Mouse (Mus musculus) NIH3T3 (cell line): ENCODE results near the gene Cckbr.

Source experiments
- DNase-seq: peaks from one replicate; pipeline ENCODE4 v3.0.0-alpha.2; 2012; ENCODE audit warnings: low read depth

Gene Cckbr

DNA sequence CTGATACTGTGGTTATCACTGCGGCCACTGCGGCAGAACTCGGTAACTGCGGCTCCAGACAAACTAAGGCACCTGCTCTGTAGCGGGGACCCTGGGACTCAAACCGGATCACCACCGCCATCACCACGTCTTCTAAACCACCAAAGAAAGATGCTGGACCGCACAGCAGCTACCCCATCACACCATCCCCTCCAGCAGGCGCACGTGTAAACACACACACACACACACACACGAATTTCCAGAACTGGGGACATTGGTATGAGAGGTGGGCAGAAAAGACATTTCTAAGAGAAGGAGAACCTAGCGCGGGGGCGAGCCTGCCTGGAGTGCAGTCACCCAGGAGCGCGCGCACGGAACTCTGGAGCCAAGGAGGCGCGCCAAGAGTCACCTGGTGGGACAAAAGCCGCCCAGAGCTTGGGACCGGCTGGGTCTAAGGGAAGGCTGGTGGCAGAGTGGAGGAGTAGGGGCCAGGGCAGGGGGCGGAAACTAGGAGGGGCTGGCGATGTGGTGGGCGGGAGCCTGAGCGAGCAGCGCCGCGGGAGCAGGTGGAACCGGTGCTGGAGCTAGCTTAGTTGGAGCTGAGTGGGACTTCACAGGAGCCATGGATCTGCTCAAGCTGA lies at the start of gene Cckbr:
Cckbr (plus strand) TSS at position 308 of the 620 bp plus-strand sequence.
- DNase-seq: no peak

DNA sequence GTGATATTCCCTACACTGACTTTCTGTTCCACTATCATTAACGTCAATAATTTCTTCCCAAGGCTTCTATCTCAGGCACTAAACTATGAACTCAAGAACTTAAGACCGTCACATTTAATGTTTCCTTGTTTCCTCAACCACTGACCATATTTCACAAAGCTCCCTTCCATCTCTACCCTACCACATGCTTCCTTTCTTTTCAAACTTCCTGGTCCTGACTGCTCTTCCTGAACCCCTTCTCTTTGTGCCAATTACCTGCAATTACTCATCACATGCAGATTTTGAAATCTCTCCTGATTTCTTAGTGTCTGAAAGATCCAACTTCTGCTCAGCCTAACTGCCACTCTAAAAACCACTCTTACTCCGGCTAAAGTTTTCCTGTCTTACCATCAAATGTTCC lies 45.2 kb upstream of the Cckbr start:
- no peak for DNase-seq

DNA sequence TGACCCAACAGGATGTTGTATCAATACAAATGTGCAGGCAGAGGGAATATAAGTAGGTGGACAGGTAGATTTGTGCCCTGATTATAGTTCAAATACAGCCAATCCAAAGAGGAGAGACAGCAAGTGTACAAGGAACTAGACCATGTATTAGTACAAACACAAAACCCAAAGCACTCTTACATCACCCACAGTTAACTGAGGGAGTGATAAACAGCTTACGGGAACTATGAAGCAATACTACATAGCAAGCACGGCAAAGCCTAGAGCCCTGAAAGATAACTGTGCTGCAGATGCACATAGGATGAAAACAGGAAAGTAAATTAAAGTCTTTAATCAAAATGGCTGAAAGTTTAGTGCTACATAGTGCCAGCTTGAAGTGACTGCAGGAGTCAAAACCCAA lies 37.8 kb upstream of the Cckbr start:
- no peak for DNase-seq

DNA sequence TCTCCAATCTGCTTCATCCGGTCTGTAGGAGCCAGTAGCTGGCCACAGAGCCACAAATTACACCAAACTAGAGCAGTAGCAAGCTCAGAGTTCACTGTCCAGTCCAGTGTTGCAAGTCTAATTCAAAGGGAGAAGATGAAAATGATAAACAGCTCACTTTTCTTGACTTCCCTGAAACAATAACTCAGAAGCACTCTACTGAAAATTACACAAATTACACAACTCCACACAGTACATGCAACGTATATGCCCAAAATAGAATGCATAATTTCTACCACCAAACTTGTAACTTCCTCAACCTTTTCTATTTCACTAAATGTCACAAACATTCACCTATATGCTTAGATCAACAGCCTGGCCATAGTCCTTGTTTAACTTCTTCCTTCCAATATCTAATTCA lies 35.3 kb upstream of the Cckbr start:
- DNase-seq: no peak

DNA sequence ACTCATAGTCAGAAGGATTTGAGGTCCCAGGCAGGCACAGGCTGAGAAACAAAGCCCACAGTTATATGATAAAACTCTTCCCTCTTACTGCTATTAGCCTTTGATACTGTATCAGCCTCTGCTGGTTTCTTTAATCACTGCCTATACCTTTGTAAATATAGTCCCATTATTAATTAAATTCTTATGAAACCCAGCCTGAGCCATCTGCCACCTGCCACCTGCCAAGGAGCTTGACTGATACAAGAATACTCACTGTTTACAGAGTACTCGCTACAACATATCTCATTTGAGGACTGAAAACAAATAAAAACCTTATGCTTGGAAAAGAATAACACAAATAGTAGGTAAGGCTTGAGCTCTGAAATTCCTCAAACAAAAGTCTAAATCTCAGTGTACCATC lies 30.9 kb upstream of the Cckbr start:
- DNase-seq: no peak

DNA sequence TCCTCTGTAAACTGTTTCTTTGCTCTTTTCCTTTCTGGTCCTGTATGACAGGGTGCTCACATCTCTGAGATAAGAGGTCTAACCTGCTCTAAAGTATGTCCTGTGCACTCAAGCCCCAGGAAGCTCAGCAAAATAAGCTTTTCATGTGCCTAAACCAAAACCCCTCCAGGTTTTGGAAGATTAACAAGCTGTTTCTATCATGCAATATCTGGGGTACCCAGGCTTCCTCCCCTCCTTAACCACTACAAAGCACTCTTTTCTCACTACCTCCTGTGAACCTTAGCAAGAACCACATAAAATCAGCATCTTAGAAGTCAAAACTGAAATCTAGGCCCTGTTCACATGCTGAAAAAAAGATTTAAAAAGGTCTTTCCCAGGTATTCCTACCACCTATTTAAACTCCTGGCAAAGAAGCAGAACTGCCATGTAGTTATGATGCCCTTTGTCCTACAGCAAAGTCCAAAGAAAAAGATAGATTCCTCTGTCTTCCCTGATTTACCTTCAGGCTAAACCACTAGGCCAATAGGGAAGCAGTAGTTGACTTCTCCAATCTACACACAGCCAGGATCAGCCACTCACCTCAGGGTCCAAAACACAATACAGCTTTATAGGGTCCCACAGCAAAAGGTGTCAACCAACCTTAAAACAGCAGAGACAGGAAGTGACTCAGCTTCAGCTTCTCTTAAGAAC lies 30.3 kb upstream of the Cckbr start:
- DNase-seq: no peak

DNA sequence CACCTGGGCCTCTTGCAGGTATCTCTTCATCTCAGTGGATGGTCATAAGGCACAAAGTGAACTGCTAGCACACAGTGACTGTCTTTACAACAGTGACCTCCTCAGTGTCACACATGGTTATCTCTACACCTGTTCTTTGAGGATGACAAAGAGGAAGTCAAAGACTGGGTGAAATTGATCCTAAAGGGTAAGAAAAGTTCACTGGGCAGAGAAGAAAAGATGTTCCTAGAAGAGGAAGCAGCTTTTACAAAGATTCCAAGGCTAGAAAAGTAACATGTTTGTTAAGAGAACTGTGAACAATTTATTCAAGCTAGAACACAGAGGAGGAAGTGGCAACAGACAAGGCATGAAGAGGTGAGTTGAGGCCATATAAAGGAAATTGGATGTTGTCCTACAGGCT lies 29.4 kb upstream of the Cckbr start:
- no peak for DNase-seq

DNA sequence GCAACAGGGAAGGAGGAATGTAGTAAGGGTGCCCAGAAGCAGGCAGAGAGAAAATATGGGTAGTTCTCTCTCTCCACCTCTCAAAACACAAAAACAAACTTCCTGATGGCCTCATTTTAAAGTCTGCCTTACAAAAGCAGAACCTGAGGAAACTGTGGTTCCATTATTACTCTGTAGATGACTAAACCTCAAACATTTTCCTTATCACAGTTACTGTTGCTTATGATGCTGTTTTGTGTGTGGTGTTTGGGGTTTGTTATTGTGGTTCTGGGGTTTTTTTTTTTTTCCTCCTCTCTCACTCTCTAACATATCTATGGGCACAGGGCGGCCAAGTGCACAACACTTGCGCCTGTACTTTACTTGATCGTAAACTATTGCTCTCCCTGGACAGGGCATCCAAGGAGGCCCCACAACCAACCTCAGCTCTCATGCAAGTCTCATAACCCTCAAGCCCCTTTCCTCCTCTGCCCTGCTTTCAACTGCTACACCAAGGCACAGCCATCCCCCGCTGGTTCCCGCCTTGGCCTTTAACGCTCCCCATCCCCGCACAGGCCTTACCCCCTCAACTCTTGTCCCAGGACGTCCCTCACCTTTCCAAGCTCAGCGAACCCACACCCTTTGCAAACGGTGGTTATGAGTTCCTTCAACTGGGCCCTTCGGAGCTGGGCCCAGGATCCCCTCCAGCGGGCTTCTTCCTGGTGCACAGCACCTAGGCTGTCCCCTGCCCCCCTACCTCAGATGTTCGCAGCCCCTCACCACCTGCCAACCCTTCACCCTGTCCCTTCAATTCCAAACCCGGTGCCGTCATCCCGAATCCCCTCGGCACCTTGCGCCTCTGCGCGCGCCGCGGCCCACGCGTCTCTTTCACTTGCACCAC lies 26.2 kb upstream of the Cckbr start:
- peak; percentile 23 for DNase-seq

DNA sequence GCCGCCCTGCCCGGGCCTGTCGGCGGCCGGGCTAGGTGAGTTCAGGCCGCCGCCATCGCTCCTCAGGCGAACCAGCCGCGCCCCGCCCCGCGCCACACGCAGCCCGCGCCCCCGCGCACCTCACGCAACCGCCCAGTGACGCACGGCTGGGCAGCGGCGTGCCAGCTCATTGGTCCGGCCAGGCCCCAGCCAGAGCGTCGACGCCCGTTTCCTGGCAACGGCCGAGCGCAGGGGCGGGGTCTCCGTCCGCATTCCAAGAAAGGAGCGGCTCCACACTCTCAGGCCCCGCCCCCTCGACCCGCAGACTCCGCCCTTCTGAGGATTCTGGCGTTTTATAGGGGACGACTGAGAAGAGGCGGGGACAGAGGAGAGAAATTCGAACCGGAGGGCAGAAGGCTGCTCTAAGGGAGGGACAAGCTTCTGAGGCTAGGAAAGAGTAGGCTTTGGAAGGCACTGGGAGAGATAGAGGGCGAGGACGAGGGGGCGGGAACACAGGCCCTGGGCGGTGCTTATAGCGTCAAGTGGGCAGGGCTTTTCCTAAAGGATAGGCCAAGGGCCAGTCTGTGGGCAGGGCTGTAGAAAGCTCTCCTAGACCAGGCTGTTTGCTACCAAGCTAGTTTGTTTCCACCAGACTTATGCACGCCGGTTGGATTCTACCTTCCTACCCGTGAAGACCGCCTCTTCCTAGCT lies 25.5 kb upstream of the Cckbr start, which contains the start of gene Fam160a2:
Fam160a2 (minus strand) TSS at position 120 of the 690 bp plus-strand sequence.
- DNase-seq: peak; percentile 99

DNA sequence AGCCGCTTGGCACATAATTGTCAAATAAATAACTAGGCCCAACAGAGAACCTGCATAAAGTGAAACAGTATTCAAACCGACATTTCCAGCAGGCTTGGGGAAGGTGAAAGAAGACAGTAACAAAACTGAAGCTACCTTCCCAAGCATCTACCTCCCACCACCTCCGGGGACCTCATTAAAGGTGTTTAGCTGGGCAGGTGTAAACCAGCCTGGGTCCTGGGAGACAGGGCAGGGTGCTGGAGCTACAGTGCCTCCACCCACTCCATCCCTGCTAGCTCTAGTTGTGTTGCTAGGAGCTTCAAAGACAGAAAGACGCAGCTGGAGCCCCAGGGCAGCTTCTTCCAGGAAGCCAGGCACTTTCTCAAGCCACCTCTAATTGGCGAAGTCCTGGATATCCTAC lies 21.3 kb upstream of the Cckbr start, which contains the start of gene Cnga4:
Cnga4 (plus strand) TSS at position 301 of the 400 bp plus-strand sequence.
- DNase-seq: no peak

DNA sequence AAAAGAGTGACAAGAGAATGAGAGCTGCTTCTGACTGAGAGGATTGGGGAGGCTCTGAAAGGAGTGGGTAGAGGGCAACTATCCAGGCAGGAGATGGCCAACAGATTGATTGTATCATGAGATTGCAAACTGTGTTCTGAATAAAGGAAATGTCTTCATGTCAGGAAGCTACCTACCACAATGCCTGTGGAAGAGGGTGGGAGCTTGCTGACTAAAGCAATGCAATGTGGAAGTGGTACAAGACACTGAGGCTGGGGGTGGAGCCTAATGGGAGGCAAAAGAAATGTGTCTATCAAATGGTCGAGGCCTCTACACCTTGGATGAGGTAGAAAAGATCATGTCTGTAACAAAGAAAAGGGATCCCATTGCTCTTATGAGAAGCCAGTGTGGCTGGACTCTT lies 19.2 kb upstream of the Cckbr start:
- DNase-seq: no peak

DNA sequence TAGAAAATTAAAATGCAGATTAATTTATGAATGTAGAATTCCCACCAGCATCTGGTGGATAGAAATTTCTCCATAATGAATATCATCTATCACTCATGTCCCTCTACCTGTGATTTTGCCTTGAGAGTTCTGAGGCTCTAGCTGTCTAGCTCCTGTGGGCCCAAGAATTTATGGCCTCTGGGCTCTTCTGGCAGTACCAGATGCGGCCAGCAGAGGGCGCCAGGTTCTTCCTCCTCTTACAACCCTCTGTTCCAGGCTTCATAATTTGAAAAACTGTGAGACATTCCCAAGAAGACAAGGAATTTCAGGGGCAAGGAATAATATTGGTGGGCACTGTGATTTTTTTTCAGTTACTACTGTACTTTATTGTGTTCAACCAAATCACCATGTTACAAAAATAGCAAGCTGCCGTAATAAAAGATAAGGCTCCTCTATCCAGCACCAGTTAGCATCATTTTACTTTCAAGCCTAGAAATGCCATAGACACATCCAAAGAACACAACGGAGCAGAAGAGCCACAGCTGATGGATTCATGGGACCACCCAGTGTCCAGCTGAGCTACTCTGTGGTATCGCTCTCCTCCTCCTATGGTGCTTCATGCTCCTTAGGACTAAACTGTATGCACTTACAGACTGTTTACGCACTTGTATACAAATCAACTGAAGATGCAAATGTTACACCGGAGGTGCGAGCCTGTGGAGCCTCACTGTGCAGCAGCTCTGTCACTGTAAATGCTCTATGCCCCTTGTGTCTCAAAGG lies 13.5 kb upstream of the Cckbr start:
- DNase-seq: peak; percentile 84

DNA sequence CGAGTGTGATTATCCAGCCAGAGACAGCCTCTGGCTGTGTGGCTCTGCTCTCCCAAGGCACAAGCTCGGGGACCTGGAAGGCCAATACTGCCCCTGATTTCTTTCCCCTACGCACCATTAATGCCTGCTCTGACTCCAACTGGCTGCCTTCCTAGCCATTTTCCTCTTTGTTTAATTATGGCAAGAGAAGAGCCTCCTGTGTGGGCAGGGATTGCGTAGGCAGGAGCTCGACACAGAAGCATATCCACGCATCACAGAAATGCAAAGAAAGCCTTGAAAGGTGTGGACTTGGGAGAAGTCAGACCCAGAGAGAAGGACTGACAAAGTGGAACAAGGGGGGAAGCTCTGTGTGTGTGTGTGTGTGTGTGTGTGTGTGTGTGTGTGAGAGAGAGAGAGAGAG lies 11.1 kb upstream of the Cckbr start:
- DNase-seq: no peak

DNA sequence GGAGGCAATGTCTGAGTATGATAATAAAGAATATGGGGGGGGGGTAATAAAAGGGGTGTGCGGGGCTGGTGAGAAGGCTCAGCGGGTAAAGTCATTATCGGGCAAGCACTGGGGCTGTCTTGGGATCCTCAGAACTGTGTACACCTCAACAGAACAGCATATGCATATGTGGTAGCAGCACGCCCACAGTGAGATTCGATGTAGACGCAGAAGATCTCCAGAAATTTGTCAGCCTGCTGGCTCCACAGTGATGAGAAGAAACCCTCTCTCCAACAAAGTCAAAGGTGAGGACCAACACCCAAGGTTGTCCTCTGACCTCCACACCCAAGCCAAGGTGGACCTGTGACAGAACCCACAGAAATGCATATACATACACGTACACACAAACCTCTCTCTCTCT lies 9.0 kb upstream of the Cckbr start:
- DNase-seq: no peak

DNA sequence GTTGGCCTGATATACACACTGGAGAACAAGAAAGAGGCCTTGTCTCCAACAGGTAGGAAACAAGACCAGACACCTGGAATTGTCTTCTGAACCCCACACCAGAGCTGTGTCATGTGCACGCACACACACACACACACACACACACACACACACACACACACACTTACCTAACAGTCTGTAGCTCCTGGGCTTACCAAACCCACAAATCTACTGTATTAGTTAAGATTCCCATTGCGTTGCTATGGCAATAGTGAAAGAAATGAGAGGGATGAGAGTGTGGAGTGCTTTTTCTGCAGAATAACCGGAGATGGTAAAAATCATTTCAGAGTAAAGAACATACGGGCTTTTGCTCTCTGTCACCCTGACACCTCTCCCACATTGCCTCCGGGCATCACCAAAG lies 7.4 kb upstream of the Cckbr start:
- DNase-seq: no peak

DNA sequence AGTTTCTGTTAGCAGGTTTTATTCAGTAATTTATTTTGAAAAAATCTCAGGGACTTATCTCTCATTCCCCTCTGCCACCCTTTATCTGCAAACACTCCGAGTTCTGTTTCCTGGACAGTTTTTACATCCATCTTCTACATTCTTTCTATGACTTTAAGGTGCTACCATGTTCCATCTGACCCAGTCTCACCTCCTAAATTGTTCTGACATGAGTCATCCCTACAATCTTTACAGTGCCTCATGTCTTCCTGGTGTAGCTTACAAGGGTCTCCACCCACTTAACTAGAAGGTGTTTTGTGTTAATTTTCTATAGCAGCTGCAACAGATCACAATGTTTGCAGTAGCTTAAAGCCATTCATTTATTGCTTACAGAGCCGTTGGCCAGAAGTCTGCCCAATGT lies 4.6 kb upstream of the Cckbr start:
- DNase-seq: no peak

DNA sequence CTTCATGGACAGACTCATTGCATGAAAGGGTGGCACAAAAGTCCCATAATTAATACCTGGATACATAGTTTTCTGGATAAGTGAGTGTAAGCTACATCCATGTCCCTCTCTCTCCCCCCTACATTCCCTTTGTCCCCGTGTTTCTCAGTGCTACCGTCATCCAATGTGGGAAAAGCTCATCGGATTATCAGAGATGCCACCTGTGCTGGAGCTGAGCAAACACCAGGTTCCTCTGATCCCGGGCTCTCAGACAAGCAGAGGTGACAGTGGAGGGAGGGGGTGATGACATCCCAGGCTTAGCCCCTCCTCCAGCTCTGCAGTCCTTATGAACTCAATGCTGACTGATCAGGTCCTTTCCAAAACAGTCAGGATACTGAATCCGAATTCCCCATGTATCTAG lies 1.2 kb upstream of the Cckbr start:
- DNase-seq: no peak

DNA sequence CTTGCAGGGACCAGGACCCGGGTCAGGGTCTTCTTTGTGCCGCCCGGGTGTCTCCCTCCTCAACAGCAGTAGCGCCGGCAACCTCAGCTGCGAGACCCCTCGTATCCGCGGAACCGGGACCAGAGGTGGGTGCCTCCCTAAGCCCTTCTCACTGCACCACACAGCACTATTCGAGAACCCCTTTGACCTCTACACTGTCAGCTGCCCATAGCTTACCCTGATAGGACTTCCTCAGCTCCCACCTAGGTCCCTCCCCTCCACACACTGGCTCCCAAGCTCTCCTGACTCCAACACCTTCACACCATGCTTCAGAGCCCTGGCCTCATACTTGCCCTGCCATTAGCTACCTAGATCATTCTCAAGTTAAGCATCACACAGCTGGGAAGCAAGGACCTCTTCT lies 520 bp downstream of the Cckbr start:
- no peak for DNase-seq

DNA sequence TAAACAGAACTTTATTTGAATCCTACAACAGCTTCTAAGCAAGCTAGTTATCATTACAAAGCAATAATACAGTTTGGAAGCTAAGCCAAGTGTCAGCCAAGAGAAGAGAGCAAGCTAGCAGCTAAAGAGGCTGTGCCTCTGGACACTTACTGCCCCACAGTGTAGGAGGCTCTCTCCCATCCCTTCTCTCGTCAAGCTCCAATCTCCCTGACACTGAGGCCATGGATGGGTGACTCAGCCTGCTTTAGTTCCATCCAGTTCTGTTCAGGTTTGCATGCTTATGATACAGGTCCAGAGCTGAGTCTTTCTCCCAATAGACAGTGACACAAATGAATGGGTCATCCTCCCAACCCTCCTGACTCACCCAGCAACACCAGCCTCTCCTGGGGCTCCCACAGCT lies 6.5 kb downstream of the Cckbr start:
- no peak for DNase-seq

DNA sequence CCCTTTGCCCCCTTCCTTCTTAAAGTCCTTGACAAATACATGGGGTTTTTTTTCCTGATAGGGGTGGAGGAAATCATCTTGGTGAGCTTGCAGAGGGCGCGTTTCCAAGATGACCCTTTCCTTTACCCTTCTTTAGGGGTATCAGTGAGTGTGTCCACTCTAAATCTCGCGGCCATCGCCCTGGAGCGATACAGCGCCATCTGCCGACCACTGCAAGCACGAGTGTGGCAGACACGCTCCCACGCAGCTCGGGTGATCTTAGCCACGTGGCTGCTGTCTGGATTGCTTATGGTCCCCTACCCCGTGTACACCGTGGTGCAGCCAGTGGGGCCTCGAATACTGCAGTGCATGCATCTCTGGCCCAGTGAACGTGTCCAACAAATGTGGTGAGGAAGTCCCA lies 8.3 kb downstream of the Cckbr start:
- DNase-seq: no peak

DNA sequence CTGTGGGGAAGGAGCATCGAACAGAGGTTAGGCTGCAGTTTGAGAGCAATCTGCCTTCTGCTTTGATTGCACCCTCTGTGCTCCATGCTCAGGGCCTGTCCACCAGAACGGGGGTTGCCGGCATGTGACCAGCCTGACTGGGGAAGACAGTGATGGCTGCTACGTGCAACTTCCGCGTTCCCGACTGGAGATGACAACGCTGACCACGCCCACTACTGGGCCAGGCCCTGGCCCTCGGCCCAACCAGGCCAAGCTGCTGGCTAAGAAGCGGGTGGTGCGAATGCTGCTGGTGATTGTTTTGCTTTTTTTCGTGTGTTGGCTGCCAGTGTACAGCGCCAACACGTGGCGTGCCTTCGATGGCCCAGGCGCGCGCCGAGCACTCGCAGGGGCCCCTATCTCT lies 9.3 kb downstream of the Cckbr start:
- no peak for DNase-seq
